Mouse (Mus musculus) CD4-positive naive resting alpha-beta T cell, adult 76 days (primary cell): ENCODE results near the gene Mrpl2. TPM values are rescaled to one million over a fixed set of nuclear protein-coding genes. Genes with fewer than 3 reads are reported as not detected.

ENCODE experiments used
- total RNA-seq: library from RNA; stranded (reverse); gene quantifications from one replicate; pipeline ENCODE4 v1.2.4, GENCODE M21; 2023

Mrpl2 gene
- total RNA-seq, result 29.7 TPM

DNA sequence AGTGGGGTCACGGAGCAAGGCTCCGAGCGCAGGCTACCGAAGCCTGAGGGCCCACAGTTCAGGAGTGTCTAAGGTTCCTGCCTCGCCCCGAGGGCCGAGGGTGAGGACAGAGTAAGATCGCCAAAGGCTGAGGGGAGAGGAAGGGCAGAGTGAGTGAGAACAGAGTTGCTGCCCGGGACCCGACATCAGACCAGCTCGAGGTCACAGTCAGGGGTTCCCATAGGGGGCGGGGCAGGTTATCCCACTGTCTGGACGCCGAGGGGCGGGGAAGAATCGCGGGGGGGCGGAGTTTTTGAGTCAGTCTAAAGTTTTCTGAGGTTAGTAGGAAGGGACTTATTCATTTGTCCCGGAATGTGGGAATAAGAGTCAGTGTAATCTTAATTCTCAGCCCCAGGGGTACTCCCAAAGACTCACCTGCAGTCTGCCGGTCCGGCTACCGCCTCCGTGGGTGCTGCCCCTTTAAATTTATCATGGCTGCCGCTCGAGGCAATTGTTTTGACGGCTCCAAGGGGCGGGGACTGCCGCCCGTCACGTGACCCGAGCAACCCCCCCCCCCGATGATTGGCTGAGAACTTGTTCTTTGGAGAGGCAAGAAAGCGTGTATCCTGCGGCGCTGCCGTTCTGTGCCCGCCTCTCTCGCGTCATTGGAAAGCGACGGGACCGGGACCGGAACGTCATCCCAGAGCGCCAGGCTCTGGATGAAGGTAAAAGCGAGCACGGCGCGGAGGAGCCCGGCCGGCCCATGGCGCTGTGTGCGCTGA, at the start of gene Mrpl2, which contains the start of gene Klc4:
Gene Mrpl2 (plus strand): TSS at position 669 of the 761 bp plus-strand sequence.
Gene Klc4 (minus strand): TSS at position 462 of the 761 bp plus-strand sequence.

DNA sequence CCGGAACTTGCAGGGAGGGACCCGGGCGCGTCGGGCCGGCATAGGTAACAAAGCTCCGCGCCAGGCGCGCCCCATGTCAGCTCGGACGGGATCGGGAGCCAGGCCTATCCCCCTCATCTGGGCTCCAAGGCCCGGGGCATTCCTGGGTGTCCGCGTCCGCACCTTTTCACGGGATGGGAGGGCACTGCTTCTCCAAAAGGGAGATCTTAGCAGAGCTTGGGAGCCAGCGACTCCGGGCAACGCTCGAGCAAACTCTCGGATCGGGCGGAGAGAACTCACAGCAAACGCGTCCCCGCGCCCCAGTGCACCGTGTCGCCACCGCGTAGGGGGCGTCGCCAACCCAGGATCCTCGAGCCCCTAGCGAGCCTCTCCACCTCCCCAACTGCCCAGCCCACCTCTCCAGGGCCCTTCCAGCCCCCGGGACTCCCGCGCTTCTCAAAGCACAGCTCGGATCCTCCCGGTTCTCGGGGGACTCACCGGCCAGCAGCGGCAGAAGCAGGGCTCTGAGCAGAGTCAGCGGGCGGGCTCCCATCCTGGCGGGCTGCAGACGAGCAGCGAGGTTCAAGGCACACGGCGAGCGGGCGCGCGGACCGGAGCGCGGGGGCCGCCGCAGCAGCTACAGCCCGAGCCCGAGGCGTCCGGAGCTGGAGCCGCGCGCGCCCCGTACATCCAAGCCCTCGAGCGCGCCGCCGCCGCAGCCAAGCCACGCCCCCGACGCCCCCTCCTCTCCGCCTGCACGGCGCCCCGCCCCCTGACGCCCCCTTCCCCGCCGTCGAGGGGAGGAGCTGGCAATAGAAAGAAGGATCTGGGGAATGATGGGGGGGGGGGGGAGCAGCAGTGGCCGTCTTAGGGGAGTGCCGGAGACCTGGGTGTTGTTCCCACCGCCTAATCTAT, 17.0 kb upstream of the Mrpl2 start, which contains the start of gene Ptk7:
Gene Ptk7 (minus strand): TSS at position 714 of the 894 bp plus-strand sequence.

DNA sequence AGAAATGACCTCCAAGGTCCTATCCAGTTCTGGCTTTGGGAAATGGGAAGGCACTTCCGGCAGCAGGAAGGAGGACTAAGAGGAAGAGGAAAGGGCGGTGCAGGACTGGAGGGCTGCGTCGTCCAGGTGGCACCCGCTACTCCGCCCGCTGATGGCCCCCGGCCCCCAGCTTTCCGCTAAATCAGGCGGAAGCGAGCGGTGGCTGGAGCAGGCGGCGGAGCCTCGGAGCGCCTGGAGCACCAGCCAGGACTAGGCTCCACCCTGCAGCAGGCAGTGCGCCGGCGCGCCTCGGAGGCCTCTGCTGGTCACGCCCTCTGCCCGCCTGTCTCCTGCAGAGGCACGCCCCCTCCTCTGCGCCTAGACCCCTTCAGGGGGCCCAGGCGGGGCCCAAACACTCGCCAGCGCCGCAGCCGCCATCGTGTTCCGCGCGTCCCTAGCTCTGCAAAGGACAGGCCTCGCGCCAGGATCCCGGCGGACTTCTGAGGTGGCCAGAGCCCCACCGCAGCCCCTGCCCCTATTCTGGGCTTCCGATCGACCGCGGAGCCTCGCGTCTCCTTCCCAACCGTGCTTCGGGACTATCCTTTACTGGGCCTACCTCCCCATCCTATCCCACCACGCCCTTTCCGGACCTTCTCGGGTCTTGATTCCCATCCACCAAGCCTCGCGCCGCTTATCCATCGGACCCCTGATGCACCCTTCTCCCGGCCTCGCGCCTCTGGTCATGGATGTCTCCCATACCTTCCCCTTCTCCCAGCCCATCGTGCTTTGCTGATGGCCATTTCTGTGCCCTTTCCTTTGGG, 4.4 kb downstream of the Mrpl2 start, which contains the start of gene Cul7:
Gene Cul7 (plus strand): TSS at position 106 of the 800 bp plus-strand sequence.

DNA sequence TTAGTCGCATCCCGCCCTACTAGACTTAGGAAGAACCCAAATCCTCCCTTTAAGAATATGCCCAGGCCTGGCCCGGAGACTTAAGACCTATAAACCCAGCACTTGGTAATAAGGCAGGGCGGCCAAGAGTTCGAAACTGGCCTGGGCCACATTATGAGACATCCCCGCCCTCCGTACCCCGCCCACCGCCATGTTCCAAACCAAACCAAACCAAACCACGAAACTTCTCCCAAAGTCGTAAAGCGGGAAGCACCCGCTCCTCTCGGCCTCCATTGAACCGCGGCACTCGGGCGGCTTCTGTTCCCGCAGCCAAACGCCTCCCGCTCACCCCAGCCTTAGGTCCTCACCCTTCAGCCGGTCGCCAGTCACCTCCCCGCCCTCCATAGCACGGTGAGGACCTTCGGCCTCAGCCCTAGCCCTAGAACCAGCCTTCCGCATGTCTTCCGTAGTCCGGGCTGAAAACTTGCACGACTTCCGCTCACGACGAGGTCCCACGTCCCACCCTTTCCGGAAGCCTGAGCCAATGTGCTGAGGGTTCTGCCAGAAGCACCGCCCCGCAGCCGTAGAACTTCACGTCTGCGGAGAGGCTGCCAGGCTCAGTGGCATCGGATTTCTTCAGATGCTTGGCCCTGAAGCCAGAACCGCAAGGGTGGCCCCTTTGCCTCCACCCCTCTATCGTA, 28.0 kb downstream of the Mrpl2 start, which contains the start of gene Rrp36:
Gene Rrp36 (minus strand): TSS at position 503 of the 680 bp plus-strand sequence.

DNA sequence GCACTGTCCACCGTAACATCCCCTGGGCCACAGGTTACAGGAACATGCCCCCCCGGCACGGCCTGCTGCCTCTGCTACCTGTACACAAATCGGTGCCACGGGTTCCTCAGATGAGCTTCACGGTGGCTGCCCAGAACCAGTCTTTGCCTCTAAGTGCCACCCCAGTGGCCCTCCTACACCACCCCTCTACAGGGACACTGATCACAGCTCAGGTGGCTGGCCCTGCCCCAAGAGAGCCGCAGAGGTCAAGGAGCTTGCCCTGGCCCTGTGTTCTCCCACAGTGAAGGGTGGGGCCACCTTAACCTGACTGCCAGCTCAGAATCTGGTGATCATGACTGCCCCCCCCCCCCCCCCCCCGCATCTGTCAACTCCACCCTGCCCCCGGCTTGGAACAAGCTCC, 32.4 kb downstream of the Mrpl2 start, which contains the start of gene Mea1:
Gene Mea1 (plus strand): TSS at position 378 of the 400 bp plus-strand sequence.

DNA sequence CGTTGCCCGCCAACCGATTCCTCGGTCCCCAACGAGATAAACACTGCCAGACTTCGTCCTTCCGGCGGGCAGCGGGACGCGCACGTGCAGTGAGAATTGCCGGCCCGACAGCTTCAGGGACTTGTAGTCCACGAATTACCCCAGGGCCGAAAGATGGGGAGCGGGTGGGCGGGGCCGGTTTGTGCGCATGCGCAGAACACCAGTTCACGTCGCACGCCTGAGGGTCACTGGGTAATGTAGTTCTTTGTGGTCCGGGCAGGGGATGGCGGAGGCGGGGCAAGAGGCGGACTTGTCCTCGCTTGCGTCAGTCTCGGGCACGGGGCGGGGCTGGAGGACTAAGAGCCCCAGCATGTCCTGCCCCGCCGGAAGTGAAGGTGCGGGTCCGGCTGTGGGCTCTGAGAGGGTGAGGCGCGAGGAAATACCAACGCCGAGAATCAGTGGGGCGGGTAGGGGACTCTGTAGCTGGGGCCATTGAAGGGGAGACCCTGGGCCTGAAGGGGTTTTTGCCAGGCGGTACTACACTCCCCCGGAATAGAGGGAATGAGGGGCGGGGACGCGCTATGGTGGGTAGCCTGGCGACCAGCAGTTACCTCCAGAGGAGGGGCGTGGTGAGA, 34.8 kb downstream of the Mrpl2 start, which contains the start of gene Klhdc3:
Gene Klhdc3 (minus strand): TSS at position 155 of the 614 bp plus-strand sequence.

Other genes with a start within 250 kb of the Mrpl2 start
- not detected for gene Crip3, start 217.3 kb upstream of the Mrpl2 start, total RNA-seq
- gene Slc22a7, start 207.8 kb upstream of the Mrpl2 start, total RNA-seq, result not detected
- gene Ttbk1, start 158.6 kb upstream of the Mrpl2 start, total RNA-seq, result 0.56 TPM
- not detected for gene Dnph1, start 149.5 kb upstream of the Mrpl2 start, total RNA-seq
- gene Cul9, start 99.8 kb upstream of the Mrpl2 start, total RNA-seq, result 13.4 TPM
- gene Srf, start 90.1 kb upstream of the Mrpl2 start, total RNA-seq, result 62.6 TPM
- not detected for gene Ptk7, start 16.7 kb upstream of the Mrpl2 start, total RNA-seq
- gene Klc4, start 207 bp upstream of the Mrpl2 start, total RNA-seq, result 16.8 TPM
- 5.2 TPM for gene Cul7, start 4.1 kb downstream of the Mrpl2 start, total RNA-seq
- gene Rrp36, start 28.1 kb downstream of the Mrpl2 start, total RNA-seq, result 28.7 TPM
- gene Mea1, start 32.6 kb downstream of the Mrpl2 start, total RNA-seq, result 45.7 TPM
- 40.5 TPM for gene Klhdc3, start 34.7 kb downstream of the Mrpl2 start, total RNA-seq
- 39.6 TPM for gene Ppp2r5d, start 58.9 kb downstream of the Mrpl2 start, total RNA-seq
- gene Pex6, start 65.2 kb downstream of the Mrpl2 start, total RNA-seq, result 29.7 TPM
- 0.94 TPM for gene Gnmt, start 82.9 kb downstream of the Mrpl2 start, total RNA-seq
- gene Cnpy3, start 106.0 kb downstream of the Mrpl2 start, total RNA-seq, result 57.5 TPM
- not detected for gene Ptcra, start 117.5 kb downstream of the Mrpl2 start, total RNA-seq
- 18.1 TPM for gene 2310039H08Rik, start 126.4 kb downstream of the Mrpl2 start, total RNA-seq
- 60.5 TPM for gene Rpl7l1, start 136.4 kb downstream of the Mrpl2 start, total RNA-seq
- gene Bicral, start 212.3 kb downstream of the Mrpl2 start, total RNA-seq, result 55.5 TPM
- gene Tbcc, start 244.5 kb downstream of the Mrpl2 start, total RNA-seq, result 12.5 TPM